Mouse (Mus musculus) lung, adult 18-20 months (tissue): ENCODE results near the gene Nacc2.

Source experiments
- DNase-seq, 2 experiments: peaks; one replicate each; pipeline ENCODE4 v3.0.0; 2022; ENCODE audit warnings: mixed read lengths in 2 of 2

Gene Nacc2

GRCm38 (mm10) chr2:26123079-26123648 is at the start of gene Nacc2:
Gene Nacc2 (minus strand): TSS chr2:26123220.
- DNase-seq, result peak in 1 of 2 experiments; percentile 53

DNA sequence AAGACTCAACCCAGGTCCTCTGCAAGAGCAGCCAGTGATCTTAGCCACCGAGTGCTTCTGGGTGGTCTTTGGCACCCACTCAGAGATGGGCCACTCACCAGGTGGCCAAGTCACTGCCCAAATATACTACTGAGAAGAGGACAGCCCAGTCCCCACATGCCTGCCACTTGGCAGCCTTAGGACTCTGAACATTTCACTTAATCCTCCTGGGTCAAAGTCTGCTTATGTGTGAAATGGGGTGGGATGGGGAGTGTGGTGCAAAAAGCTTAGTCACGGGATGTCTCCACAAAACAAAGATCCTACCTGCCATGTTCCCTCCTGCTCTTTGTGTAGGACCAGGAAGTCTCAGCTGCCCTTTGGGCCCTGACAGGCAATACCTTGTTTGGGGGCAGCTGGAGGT is 49.1 kb upstream of the Nacc2 start:
- DNase-seq, result no peak

DNA sequence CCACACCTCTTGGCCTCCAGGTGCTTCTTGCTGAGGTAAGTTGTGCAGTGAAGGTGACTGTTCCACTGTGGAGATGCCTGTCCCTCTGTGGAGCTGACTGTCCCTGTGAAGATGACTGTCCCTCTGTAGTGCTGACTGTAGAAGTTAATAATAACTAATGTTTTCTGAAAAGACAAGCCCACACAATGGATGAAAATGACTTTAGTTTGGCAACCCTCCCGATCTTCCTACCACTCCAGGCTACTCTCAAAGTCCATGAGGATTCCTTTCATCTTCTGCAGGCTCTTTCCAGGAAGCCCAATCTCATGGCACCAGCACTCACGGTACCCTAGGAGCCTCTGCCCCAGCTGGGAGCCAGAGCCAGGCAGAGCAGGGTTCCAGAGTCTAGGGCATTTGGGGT is 47.4 kb upstream of the Nacc2 start:
- DNase-seq, result no peak

DNA sequence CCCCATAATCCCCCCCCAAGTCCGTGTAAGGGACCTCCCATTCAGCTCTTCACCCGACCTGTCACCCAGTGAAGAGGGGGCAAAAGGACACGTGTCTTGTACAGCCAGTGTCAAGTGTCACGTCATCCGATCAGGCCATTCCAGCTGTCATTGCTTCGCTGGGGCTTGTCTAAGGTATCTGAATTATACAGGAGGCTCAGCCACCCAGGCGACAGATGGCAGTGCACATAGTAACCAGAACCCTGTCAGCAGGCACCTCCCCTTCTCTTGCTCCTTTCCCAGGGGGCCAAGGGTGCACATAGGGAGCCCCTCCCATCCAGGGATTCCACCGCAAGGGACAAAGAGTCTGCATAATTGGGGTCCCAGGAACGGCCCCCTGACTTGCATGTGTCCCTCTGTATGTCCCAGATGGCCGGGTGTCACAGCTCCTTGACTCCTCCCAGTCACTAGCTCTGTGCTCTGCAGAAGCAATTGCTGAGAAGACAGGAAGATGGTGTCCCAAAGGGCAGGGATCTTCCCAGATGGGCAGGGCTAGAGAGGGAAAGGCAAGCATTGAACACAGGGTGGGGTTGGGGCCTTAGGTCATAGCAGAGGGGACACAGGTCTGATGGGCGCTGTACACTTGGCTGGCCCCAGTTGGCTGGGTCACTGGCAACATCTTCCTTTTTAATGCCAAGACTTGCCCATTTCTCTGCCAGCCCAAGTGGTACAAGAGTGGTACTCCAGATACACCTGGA is 46.0 kb upstream of the Nacc2 start:
- DNase-seq, result no peak

DNA sequence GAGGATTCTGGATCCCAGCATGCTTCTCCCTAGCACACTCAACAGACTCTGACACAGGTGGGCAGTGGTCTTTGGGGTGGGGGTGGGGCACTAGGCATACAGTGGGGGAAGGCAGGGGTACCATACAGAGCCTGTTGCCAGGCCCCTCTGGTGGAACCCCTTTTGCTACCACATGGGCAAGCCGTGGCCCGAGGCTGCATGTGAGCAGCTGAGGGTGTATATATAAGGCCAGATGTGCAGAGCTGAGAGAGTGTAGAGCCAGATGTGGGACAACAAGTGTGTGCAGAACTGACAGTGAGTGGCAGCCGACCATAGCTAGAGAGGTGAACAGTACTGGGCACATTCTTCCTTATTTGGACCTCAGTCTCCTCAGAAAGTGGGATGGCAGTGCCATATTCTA is 43.9 kb upstream of the Nacc2 start:
- DNase-seq, result no peak

GRCm38 (mm10) chr2:26158064-26158463 is 35.0 kb upstream of the Nacc2 start:
- DNase-seq, result no peak

GRCm38 (mm10) chr2:26156191-26156977 is 33.4 kb upstream of the Nacc2 start:
- no peak for DNase-seq

GRCm38 (mm10) chr2:26155737-26156136 is 32.7 kb upstream of the Nacc2 start:
- DNase-seq, result no peak

DNA sequence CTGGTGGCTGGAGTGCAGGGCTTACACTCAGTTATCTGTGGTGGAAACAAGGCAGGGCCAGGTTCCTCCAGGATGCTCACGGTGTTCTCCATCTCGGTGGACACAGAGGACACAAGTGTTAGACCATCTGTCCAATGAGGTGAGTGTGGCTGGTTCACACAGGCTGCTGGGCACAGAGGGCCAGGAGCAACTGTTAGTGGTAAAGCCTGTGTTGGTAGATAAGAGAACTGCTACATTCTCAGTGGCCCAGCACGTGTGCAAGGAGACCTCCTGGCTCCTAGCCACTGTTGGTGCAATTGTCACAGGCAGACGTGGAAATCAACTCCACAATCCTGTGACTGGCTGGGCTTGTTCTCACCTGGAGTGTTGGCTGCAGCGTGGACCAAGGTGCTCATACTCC is 31.6 kb upstream of the Nacc2 start:
- DNase-seq, result no peak

- no peak for DNase-seq
Observed at GRCm38 (mm10) chr2:26153909-26154340, 30.9 kb upstream of the Nacc2 start.

DNA sequence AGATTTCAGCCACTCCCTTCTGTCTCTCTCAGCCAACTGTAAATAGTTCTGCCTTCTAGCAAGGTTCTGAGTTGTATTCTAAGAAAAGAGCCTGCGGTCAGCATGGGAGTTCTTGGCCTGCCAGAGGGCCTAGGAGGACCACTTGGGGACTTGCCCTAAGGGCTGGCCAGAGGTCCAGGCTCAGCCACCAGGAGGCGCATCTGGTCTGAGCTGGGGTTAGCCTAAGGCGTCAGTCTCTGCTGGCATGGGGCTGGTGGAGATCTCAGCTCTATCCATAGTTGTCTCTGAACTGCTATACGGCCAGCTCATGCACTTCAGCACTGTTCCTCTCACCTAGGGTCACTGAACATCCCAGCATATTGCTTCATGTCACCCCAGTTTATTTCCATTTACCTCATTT is 30.3 kb upstream of the Nacc2 start:
- peak in 1 of 2 experiments; percentile 37 for DNase-seq

DNA sequence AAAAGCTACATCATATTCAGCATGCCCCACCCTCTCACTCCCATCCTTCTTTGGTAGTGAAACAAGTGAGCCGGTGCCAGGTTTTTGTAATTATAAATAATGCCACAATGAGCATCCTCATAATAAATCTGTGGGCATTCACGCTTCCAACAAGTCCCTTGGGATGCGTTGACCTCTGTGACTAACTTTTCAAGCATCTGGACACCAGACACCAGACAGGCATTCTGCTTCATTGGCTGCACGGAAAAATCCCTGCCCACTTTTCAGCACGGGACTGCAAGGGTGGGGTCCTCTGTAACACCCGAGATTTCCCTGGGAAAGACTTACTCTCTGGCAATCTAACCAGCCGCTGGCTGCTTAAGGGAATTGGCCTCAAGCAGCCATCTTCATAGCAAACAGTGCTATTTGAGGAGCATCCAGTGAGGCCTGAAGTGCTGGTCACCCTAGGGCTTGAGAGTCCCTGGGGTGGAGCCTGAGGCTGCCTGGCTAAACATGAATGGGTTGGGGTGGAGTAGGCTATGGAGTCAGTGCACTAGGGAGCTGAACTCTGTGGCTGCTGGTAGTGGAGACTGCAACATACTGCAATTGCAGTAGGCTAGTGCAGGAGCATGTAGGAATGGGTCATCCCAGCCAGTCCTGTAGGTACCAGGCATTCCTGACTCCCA is 24.8 kb upstream of the Nacc2 start:
- no peak for DNase-seq

GRCm38 (mm10) chr2:26146337-26147042 is 23.5 kb upstream of the Nacc2 start:
- no peak for DNase-seq

DNA sequence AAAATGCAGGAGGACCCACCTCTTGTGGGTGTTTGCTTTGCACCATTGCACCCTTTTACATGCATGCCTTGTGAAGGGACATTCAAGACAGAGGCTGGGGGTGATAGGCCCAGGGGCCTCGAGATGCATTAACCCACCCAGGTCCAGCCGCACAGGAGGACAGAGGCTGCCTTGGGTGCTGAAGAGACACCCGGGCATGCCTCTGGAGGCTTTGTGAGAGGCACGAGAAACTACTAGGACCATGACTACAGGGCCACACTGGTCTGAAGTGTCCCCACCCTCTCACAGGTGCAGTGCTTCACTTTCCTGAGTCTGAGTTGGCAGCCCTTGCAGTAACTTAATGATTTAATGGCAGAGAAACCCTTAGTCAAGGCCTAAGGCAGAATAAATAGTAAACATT is 22.1 kb upstream of the Nacc2 start:
- no peak for DNase-seq

DNA sequence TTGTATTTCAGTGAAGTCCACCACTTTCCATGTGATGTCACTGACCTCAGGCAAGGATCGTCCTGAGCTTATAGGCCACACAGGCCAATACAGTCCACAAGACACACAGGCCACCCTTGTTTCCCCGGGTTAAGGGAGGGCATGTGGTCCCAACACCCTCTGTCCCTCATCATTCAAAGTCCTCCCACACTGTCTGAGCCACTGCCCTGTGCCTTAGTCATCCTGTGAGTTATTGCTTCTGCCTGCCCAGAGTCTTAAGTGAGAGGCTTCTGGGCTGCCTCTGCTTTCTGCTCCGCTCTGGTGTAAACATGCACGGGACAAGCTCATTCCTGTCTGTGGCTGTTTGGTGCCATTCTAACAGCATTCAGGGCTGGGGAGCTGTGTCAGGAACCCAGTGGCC is 21.3 kb upstream of the Nacc2 start:
- no peak for DNase-seq

DNA sequence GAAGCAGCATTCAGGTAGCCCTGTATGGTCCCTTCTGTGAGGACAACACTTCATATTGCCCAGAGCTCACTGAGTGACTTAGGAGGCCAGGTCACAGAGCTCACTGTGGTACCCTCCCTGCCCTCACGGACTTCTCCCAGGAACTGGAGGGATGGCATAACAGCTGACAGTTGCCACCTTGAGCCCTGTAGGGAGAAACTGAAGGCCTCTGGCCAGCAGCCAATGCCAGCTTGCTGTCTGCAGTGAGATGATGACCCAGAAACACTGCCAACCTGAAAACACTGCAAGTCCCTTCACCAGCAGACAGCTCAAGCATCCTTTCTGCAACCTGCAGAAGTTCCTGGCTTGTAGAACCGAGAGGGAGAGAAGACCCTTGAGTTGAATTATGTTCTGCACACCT is 20.5 kb upstream of the Nacc2 start:
- no peak for DNase-seq

DNA sequence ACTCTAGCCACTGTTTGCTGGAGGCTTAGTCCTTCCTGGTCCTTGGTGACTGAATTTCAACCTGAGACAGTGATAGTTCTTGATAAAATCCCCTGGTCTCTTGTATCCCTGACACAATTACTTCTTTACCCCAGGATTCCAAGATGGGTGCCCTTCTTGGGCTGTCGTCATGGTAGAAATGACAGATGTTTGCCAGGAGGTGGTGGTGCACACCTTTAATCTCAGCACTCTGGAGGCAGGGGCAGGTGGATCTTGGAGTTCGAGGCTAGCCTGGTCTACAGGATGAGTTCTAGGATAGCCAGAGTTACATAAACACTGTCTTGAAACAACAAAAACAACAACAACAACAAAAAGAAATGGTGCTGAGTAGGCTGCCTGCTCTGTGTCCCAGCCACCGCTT is 20.0 kb upstream of the Nacc2 start:
- no peak for DNase-seq

DNA sequence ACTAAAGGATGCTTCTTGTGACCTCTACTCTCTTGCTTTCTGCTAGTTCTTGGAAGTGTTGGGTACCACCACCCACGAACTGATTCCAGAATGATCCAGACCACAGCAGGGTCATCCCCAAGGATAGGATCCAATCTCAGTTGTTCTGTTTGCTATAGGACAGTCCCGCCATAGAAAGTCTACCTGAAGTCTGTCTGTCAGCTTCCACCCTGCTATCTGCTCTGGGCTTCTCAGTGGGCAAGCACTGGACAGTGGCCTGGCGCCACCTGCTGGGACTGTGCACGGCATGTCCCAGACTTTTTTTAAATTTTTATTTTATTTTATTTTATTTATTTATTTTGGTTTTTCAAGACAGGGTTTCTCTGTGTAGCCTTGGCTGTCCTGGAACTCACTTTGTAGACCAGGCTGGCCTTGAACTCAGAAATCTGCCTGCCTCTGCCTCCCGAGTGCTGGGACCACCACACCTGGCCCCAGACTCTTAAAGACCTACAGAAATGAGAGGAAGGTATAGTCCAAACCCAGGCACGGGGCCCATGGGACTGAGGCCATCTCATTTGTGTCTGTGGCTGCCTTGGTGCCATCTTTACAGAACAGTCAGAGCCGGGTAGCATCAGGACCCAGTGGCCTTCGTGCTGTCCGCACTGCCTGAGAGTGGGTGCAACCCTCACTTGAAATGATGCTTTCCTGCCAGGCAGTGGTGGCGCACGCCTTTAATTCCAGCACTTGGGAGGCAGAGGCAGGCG is 19.0 kb upstream of the Nacc2 start:
- DNase-seq, result peak; percentile 54 to 67

GRCm38 (mm10) chr2:26140903-26141302 is 17.9 kb upstream of the Nacc2 start:
- no peak for DNase-seq

GRCm38 (mm10) chr2:26140292-26140819 is 17.3 kb upstream of the Nacc2 start:
- DNase-seq, result peak; percentile 99

DNA sequence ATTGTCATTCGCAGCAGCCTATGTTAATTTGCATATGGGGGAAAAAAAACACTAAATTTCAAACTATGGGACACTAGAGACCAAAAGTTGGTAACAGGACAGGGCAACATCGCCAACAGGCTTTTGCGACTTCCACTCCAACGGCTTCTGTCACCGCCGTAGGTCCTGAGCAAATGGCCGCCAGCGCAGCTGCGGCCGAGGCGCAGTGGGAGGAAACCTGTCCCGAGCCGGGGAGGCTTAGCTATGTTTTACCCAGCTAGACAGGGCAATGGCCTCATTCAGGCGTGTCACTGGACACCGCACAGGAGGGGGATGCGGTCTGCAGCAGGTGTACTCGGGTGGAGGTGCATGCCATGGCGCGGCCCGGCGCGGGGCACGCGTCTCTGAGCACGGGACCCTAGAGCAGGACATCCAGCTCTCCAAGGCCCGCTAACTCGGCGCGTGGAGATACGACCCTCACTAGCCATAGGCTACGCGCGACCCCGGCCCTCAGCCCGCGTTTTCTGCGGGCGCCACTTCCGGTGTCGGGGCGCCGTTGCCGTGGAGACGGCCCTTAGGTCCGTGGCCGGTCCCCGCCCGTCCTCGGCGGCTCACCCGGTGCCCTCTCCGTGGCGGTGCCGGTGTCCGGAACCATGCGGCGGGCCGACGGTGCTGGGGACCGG is 16.7 kb upstream of the Nacc2 start:
- no peak for DNase-seq
